Mouse (Mus musculus): ENCODE measurements around the gene Olfr116.

The Olfr116 gene

DNA sequence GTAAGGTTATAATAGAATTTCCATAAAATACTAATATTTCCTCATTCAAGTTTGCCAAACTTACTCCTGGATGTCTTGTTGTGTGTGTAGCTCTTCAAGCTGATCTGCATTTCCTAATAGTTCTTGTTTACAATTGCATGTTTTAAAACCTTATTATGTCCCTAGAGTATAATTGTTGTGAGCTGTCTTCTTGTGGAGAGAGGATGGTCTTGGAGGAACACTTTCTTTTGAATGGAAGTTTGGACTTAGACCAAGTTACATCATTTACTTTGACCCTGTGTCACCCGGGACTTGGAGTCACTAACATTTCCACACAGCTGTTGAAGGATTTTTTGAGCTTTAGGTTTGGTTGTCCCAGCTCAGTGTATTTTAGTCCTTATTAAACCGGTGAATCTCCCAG is at the start of gene Olfr116, which contains the start of gene Olfr115:
TSS of gene Olfr116 (minus strand) at position 191 of the 400 bp plus-strand sequence.
TSS of gene Olfr115 (minus strand) at position 101 of the 400 bp plus-strand sequence.
- no peak for DNase-seq (ENCODE audit: low read depth, low spot score)

DNA sequence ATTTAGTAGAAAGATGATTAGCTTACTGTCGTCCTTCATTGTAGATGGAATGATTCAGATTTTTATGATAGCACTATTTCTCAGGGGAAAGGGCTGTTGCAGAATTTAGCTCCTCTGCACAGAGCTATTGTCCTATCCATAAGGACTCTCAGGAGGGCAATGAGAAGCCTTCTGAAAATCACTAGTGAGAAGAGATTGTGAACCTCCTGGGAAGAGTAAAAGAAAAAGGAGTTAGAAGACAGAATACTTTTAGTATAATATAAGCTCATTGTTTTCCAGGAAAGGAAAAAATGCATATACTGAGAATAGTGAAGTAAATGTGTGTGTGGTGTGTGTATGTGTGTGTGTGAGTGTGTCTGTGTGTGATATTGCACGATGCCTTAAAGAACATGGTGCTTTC is 39.7 kb upstream of the Olfr116 start, which contains the start of gene Olfr118:
TSS of gene Olfr118 (plus strand) at position 301 of the 400 bp plus-strand sequence.
- DNase-seq (ENCODE audit: low read depth, low spot score), result no peak

DNA sequence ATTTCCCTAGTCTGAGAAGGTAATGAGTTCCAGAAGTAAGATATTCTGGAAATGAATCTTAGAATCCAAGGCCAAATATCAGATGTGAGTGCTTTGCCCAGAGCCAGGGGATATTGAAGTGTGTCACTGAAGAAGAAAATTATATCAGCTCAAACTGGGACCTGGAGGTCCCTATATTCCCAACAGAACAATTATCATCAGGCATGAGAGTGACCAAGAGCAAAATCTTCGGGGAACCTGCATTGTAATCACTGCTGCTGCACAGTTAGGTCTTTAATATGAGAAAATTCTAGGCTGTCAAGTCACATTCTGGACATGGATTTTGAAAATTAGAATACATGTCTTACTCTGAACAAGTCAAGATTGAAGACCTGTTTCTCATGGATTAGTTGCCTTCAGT is 36.7 kb upstream of the Olfr116 start, which contains the start of gene Olfr117:
TSS of gene Olfr117 (minus strand) at position 101 of the 400 bp plus-strand sequence.
- no peak for DNase-seq (ENCODE audit: low read depth, low spot score)

DNA sequence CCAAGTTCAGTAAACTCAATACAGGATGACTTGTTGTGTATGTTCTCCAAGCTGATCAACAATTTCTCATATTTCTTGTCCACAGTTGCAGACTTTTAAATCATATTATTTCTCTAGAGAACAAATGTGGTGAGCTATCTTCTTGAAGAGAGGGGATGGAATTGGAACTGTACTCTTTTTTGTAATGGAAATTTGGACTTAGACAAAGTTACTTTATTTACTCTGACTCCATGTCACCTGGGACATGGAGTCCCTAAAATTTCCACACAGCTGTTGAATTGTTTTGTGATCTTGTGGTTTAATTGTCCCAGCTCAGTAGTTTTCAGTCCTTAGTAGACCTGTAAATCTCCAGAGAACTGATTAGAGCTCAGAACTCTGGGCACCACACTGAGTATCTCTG is 34.4 kb downstream of the Olfr116 start, which contains the start of gene Olfr114:
TSS of gene Olfr114 (minus strand) at position 101 of the 400 bp plus-strand sequence.
- DNase-seq (ENCODE audit: low read depth, low spot score), result no peak

DNA sequence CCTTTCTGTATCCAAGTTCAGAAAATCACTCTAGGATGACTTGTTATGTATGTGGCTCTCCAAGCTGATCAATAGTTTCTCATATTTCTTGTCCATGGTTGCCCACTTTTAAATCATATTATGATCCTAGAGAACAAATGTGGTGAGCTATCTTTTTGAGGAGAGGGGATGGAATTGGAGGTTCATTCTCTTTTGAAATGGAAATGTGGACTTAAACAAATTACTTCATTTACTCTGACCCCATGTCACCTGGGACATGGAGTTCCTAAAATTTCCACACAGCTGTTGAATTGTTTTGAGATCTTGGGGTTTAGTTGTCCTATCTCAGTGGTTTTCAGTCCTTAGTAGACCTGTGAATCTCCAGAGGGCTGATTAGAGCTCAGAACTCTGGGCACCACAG is 49.4 kb downstream of the Olfr116 start, which contains the start of gene Olfr113:
TSS of gene Olfr113 (minus strand) at position 101 of the 400 bp plus-strand sequence.
- no peak for DNase-seq (ENCODE audit: low read depth, low spot score)
